Mouse (Mus musculus): ENCODE data around the gene Glrx3. TPM values are rescaled to one million over a fixed set of nuclear protein-coding genes. Genes with fewer than 3 reads are reported as not detected.

Glrx3 gene
- total and polyA plus RNA-seq, 2 experiments from 2014 or later, result 158 to 233 TPM

- H3K9ac ChIP-seq, result no peak overlapping the region
- TF ChIP-seq CTCF (IDR thresholded peaks at IDR 0.05; ENCODE audit: low read depth), result no peak
- H3K36me3 ChIP-seq (ENCODE audit: insufficient read depth), result no peaks in the 10 kb centered on the region
- no peak for DNase-seq
- WGBS, result 67% methylated on average over 4 of the region's 4 CpGs
- no peaks in the 10 kb centered on the region for H3K9me3 ChIP-seq (ENCODE audit: low read length)
- H3K27ac ChIP-seq (ENCODE audit: low read depth, low read length), result no peak overlapping the region
- no peak overlapping the region for H3K4me3 ChIP-seq (ENCODE audit: low read depth, low read length)
- no peak for ATAC-seq
- no peaks in the 10 kb centered on the region for H3K27me3 ChIP-seq (ENCODE audit: insufficient read depth, low read length)
- H3K4me1 ChIP-seq (ENCODE audit: insufficient read depth), result no peaks in the 10 kb centered on the region
- no peak overlapping the region for H3K4me2 ChIP-seq (ENCODE audit: low read depth)
These were observed 53.3 kb downstream of the Glrx3 start for GRCm38 (mm10) chr7:137490711-137491110.

- 91% methylated on average over 8 of the region's 8 CpGs for WGBS
- no peak overlapping the region for H3K4me2 ChIP-seq (ENCODE audit: low read depth)
- H3K9ac ChIP-seq, result no peak overlapping the region
- H3K9me3 ChIP-seq (ENCODE audit: low read length), result no peaks in the 10 kb centered on the region
- no peak overlapping the region for H3K27ac ChIP-seq (ENCODE audit: low read depth, low read length)
- no peaks in the 10 kb centered on the region for H3K36me3 ChIP-seq (ENCODE audit: insufficient read depth)
- no peak for TF ChIP-seq CTCF (IDR thresholded peaks at IDR 0.05; ENCODE audit: low read depth)
- ATAC-seq, result no peak
- no peak for DNase-seq
- H3K27me3 ChIP-seq (ENCODE audit: insufficient read depth, low read length), result no peaks in the 10 kb centered on the region
- no peaks in the 10 kb centered on the region for H3K4me1 ChIP-seq (ENCODE audit: insufficient read depth)
- no peak overlapping the region for H3K4me3 ChIP-seq (ENCODE audit: low read depth, low read length)
These were observed 55.0 kb downstream of the Glrx3 start for GRCm38 (mm10) chr7:137492307-137492973.

GRCm38 (mm10) chr7:137498736-137499135 lies 61.3 kb downstream of the Glrx3 start:
- TF ChIP-seq CTCF (IDR thresholded peaks at IDR 0.05; ENCODE audit: low read depth), result no peak
- no peak overlapping the region for H3K4me3 ChIP-seq (ENCODE audit: low read depth, low read length)
- DNase-seq, result no peak
- H3K9ac ChIP-seq, result no peak overlapping the region
- WGBS, result 89% methylated on average over 4 of the region's 4 CpGs
- H3K36me3 ChIP-seq (ENCODE audit: insufficient read depth), result no peaks in the 10 kb centered on the region
- no peaks in the 10 kb centered on the region for H3K4me1 ChIP-seq (ENCODE audit: insufficient read depth)
- no peaks in the 10 kb centered on the region for H3K27me3 ChIP-seq (ENCODE audit: insufficient read depth, low read length)
- ATAC-seq, result no peak
- no peak overlapping the region for H3K27ac ChIP-seq (ENCODE audit: low read depth, low read length)
- H3K4me2 ChIP-seq (ENCODE audit: low read depth), result no peak overlapping the region
- no peaks in the 10 kb centered on the region for H3K9me3 ChIP-seq (ENCODE audit: low read length)

- Histone ChIP-seq H3K9ac (no peak overlapping the region), H3K9me3 (ENCODE audit: low read length) (no peaks in the 10 kb centered on the region), H3K4me2 (ENCODE audit: low read depth) (no peak overlapping the region), H3K36me3 (ENCODE audit: insufficient read depth) (no peaks in the 10 kb centered on the region), H3K27ac (ENCODE audit: low read depth, low read length) (no peak overlapping the region), H3K27me3 (ENCODE audit: insufficient read depth, low read length) (no peaks in the 10 kb centered on the region), H3K4me3 (ENCODE audit: low read depth, low read length) (no peak overlapping the region), H3K4me1 (ENCODE audit: insufficient read depth) (no peaks in the 10 kb centered on the region)
- no peak for DNase-seq
- ATAC-seq, result no peak
- TF ChIP-seq CTCF (IDR thresholded peaks at IDR 0.05; ENCODE audit: low read depth), result no peak
These were observed 80.2 kb downstream of the Glrx3 start for GRCm38 (mm10) chr7:137517588-137517987.

- Histone ChIP-seq H3K9ac (no peak overlapping the region), H3K36me3 (ENCODE audit: insufficient read depth) (no peaks in the 10 kb centered on the region), H3K4me1 (ENCODE audit: insufficient read depth) (no peaks in the 10 kb centered on the region), H3K4me2 (ENCODE audit: low read depth) (no peak overlapping the region), H3K27me3 (ENCODE audit: insufficient read depth, low read length) (no peaks in the 10 kb centered on the region), H3K27ac (ENCODE audit: low read depth, low read length) (no peak overlapping the region), H3K9me3 (ENCODE audit: low read length) (no peaks in the 10 kb centered on the region), H3K4me3 (ENCODE audit: low read depth, low read length) (no peak overlapping the region)
- 62% methylated on average over 5 of the region's 5 CpGs for WGBS
- no peak for DNase-seq
- no peak for TF ChIP-seq CTCF (IDR thresholded peaks at IDR 0.05; ENCODE audit: low read depth)
- ATAC-seq, result no peak
These were observed 80.7 kb downstream of the Glrx3 start for GRCm38 (mm10) chr7:137518028-137518576.

Other genes starting within 250 kb of the Glrx3 start
- gene Ebf3, start 123.2 kb upstream of the Glrx3 start, total RNA-seq (2014; rRNA removed), result 5.8 and 14.0 TPM in 2 replicates
- gene Ebf3, start 123.2 kb upstream of the Glrx3 start, polyA plus RNA-seq (2015; fragmentation: Nextera tagmentation; extraction: Ambion mirVana), result 0.39 and 0.67 TPM in 2 replicates
- 8.9 and 10.7 TPM in 2 replicates for gene 9430038I01Rik, start 26.9 kb upstream of the Glrx3 start, total RNA-seq (2014; rRNA removed)
- 11.7 and 13.6 TPM in 2 replicates for gene 9430038I01Rik, start 26.9 kb upstream of the Glrx3 start, polyA plus RNA-seq (2015; fragmentation: Nextera tagmentation; extraction: Ambion mirVana)